In genomic region chr11:88083699-88084098, GRCm38 (mm10) we compare ENCODE assay signal across 17 mouse cellular contexts.
"Had no signal": no experiment of that assay in that cellular context is flagged by ENCODE, and none has a peak within 500 bp of the region (broad histone marks: within the 10 kb centered on the region; RNA-seq: fewer than 3 reads in every experiment).

No protein-coding gene starts in this region.

- H3K27me3 ChIP-seq: lung, embryonic 15.5 days; midbrain, embryonic 13.5 days; midbrain, embryonic 15.5 days; neural tube, embryonic 12.5 days; stomach, embryonic 15.5 days had no signal

- H3K4me2 ChIP-seq: lung, embryonic 15.5 days; midbrain, embryonic 11.5 days; midbrain, embryonic 13.5 days; midbrain, embryonic 15.5 days; neural tube, embryonic 12.5 days; stomach, embryonic 15.5 days had no signal

- H3K9me3 ChIP-seq: lung, embryonic 15.5 days; midbrain, embryonic 13.5 days; midbrain, embryonic 15.5 days; neural tube, embryonic 12.5 days; stomach, embryonic 15.5 days had no signal

- ATAC-seq: liver, postnatal 0 days; lung, postnatal 0 days; midbrain, embryonic 13.5 days; midbrain, embryonic 15.5 days had no signal

- DNase-seq: liver, postnatal 0 days; lung, adult 2 months; lung, postnatal 14 days; lung, postnatal 36 days; right cerebral cortex, postnatal 14 days; thymus, adult 2 months; thymus, postnatal 25 days; thymus, postnatal 4 days had no signal

- H3K9ac ChIP-seq: liver, postnatal 0 days; lung, embryonic 15.5 days; midbrain, embryonic 13.5 days; midbrain, embryonic 15.5 days; neural tube, embryonic 12.5 days; stomach, embryonic 15.5 days had no signal

- H3K4me3 ChIP-seq: lung, embryonic 15.5 days; midbrain, embryonic 13.5 days; midbrain, embryonic 15.5 days; neural tube, embryonic 12.5 days; stomach, embryonic 15.5 days had no signal

- H3K27ac ChIP-seq: lung, embryonic 15.5 days; macrophage; midbrain, embryonic 13.5 days; midbrain, embryonic 15.5 days; neural tube, embryonic 12.5 days; stomach, embryonic 15.5 days; stomach, postnatal 0 days had no signal
